In the genomic region with DNA sequence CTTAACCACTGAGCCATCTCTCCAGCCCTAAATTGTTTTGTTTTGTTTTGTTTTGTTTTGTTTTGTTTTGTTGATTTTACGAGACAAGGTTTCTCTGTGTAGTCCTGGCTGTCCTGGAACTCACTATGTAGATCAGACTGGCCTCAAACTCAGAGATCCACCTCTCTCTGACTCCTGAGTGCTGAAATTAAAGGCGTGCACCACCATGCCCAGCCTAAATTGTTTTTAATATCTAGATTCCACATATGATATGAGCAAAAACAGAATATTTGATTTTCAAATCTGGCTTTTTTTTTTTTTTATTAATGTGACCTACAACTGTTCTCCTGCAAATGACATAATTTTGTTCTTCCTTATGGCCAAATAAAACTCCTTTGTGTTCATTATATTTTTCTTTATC, we compare ENCODE assay signal across 23 mouse cellular contexts. TPM values are rescaled to one million over a fixed set of nuclear protein-coding genes. Genes with fewer than 3 reads are reported as not detected.
DNase-seq lines count a peak whose midpoint lies in the region; ATAC-seq and TF ChIP-seq lines count a peak whose summit lies in the region.
"Had no signal": no experiment of that assay in that cellular context is flagged by ENCODE, and none has a peak within 500 bp of the region (broad histone marks: within the 10 kb centered on the region; RNA-seq: fewer than 3 reads in every experiment).

No protein-coding gene starts in this region.

- no peak overlapping the region for H3K27ac ChIP-seq in heart, adult 2 months
- no peak overlapping the region for H3K27ac ChIP-seq in hindbrain, embryonic 16.5 days (ENCODE audit: low read depth, low read length)

- no peak overlapping the region for H3K4me2 ChIP-seq in hindbrain, embryonic 16.5 days (ENCODE audit: low read length)

- no peaks in the 10 kb centered on the region for H3K4me1 ChIP-seq in heart, adult 2 months (ENCODE audit: control insufficient read depth, insufficient read depth, low read length)
- H3K4me1 ChIP-seq in hindbrain, embryonic 16.5 days (ENCODE audit: control insufficient read depth, insufficient read depth, low read depth, low read length) = no peaks in the 10 kb centered on the region

- intact Hi-C loops in heart, adult 2 months (cut with DNase I) = no loop called here
- intact Hi-C loops in gastrocnemius, postnatal 36 days (cut with DNase I) = no loop called here

- no peak for TF ChIP-seq CTCF in heart, adult 2 months (IDR thresholded peaks at IDR 0.05)

- no peak overlapping the region for H3K9ac ChIP-seq in heart, adult 2 months (ENCODE audit: low read depth, low read length)
- H3K9ac ChIP-seq in hindbrain, embryonic 16.5 days (ENCODE audit: low read depth, low read length) = no peak overlapping the region

- no peak for ATAC-seq in hindbrain, embryonic 16.5 days
- ATAC-seq: activated CD4-positive, CD25-positive, alpha-beta regulatory T cell, adult 4 months; CD4-positive, CD25-positive, alpha-beta regulatory T cell, adult 4 months; Patski had no signal

- no peaks in the 10 kb centered on the region for H3K9me3 ChIP-seq in hindbrain, embryonic 16.5 days (ENCODE audit: control insufficient read depth, low read length)
- H3K9me3 ChIP-seq: G1E had no signal

- H3K27me3 ChIP-seq in heart, adult 2 months (ENCODE audit: control insufficient read depth, insufficient read depth, low read length) = no peaks in the 10 kb centered on the region
- H3K27me3 ChIP-seq in hindbrain, embryonic 16.5 days (replicated peaks; ENCODE audit: control insufficient read depth, insufficient read depth, low read length) = no peaks in the 10 kb centered on the region
- H3K27me3 ChIP-seq: CH12.LX, Patski had no signal

- no peak for TF ChIP-seq POLR2A in heart, adult 2 months (IDR thresholded peaks at IDR 0.05; ENCODE audit: insufficient read depth, low read depth, low read length)

- 88% methylated on average over 2 of the region's 2 CpGs for WGBS in heart, adult 2 months
- WGBS in hindbrain, embryonic 16.5 days = 82% methylated on average over 2 of the region's 2 CpGs

- peak; percentile 48 for DNase-seq in heart, adult 11 months
- no peak for DNase-seq in heart, adult 2 months
- peak; percentile 84 for DNase-seq in 3T3-L1 (ENCODE audit: low read depth, low spot score)
- DNase-seq in adipocyte (ENCODE audit: low spot score) = peak; percentile 82
- no peak for DNase-seq in gastrocnemius, postnatal 36 days
- DNase-seq: adrenal gland, adult 2 months; adrenal gland, adult 8-10 months; adrenal gland, postnatal 10 days; adrenal gland, postnatal 14 days; adrenal gland, postnatal 25 days; adrenal gland, postnatal 36 days; B cell, adult 2 months; cerebellum, adult 11 months; cerebellum, adult 11-12 months; cerebellum, adult 18-20 months; cerebellum, adult 2 months; cerebellum, adult 8-10 months had no signal

- H3K36me3 ChIP-seq in heart, adult 2 months (ENCODE audit: control insufficient read depth, insufficient read depth, low read length) = no peaks in the 10 kb centered on the region
- no peaks in the 10 kb centered on the region for H3K36me3 ChIP-seq in hindbrain, embryonic 16.5 days (ENCODE audit: control insufficient read depth, insufficient read depth, low read length)
- H3K36me3 ChIP-seq: G1E had no signal

- no peak for TF ChIP-seq EP300 in heart, adult 2 months (IDR thresholded peaks at IDR 0.05; ENCODE audit: insufficient read depth, low read depth, low read length)

- no peak overlapping the region for H3K4me3 ChIP-seq in heart, adult 2 months
- no peak overlapping the region for H3K4me3 ChIP-seq in hindbrain, embryonic 16.5 days (ENCODE audit: low read length)

- H3K79me2 ChIP-seq in heart, adult 2 months (replicated peaks; ENCODE audit: control insufficient read depth, insufficient read depth, low read length) = no peaks in the 10 kb centered on the region

RNA-seq across cellular contexts. Expression of a gene that starts 2.3 kb away (rescaled TPM):
- 10 to 100 TPM; 30.9 to 35.5 TPM for total RNA-seq in heart, adult 2 months (2021)
- 20.3 and 22.7 TPM in 2 replicates for polyA plus RNA-seq in heart, adult 2 months (2012; rRNA removed)
- 10 to 100 TPM; 18.9 to 20.3 TPM for total RNA-seq in gastrocnemius, postnatal 36 days (2021)
- polyA plus RNA-seq in hindbrain, embryonic 16.5 days (2015; fragmentation: Nextera tagmentation; extraction: Ambion mirVana) = 111 and 128 TPM in 2 replicates

Comparison
In these comparisons a context has a peak if more than half of its experiments do, and no peak if none do; other contexts are left out.
1. DNase-seq: peak in heart, adult 11 months (single experiment), 3T3-L1 (single experiment) and adipocyte (single experiment); none in heart, adult 2 months (0 of 2) and gastrocnemius, postnatal 36 days (0 of 2).